Mouse (Mus musculus) limb, embryonic 10.5 days (tissue): ENCODE results near the gene Cdc42bpa. TPM values are rescaled to one million over a fixed set of nuclear protein-coding genes. Genes with fewer than 3 reads are reported as not detected.

Experiments used
- DNase-seq: peaks from one replicate; pipeline ENCODE4 v3.0.0-alpha.2; 2017; ENCODE audit warnings: low spot score
- H3K27ac ChIP-seq: fragments of 300-500 bp; sonication (generic); 2 replicates; pipeline ENCODE4 v1.5.1; 2016; ENCODE audit warnings: mild to moderate bottlenecking
- H3K27me3 ChIP-seq: fragments of 300-500 bp; sonication (generic); 2 replicates; pipeline ENCODE4 v1.6.1; 2016; ENCODE audit warnings: low read depth, mild to moderate bottlenecking; ENCODE audit not compliant: poor library complexity, severe bottlenecking
- H3K36me3 ChIP-seq: fragments of 300-500 bp; sonication (generic); 2 replicates; pipeline ENCODE4 v1.6.1; 2016; ENCODE audit warnings: mild to moderate bottlenecking, moderate library complexity
- H3K4me1 ChIP-seq: fragments of 300-500 bp; sonication (generic); 2 replicates; pipeline ENCODE4 v1.6.1; 2016
- H3K4me3 ChIP-seq: fragments of 300-500 bp; sonication (generic); 2 replicates; pipeline ENCODE4 v1.5.1; 2016; ENCODE audit warnings: mild to moderate bottlenecking, moderate library complexity
- H3K9me3 ChIP-seq: fragments of 300-500 bp; sonication (generic); replicated peaks from 2 replicates; pipeline ENCODE4 v1.6.1; 2016; ENCODE audit warnings: mild to moderate bottlenecking
- WGBS: fragments of 180-500 bp; shearing (Covaris S2); methylation state at CpG from one replicate; pipeline ENCODE4 v1.1.7; 2016; 5-methylcytosine and 5-hydroxymethylcytosine counted together
- polyA plus RNA-seq: library from polyadenylated mRNA; unstranded; fragments of >200 nt; fragmentation: Nextera tagmentation; extraction: Ambion mirVana; gene quantifications from 2 replicates; pipeline ENCODE4 v1.2.1, GENCODE M21; 2016

The Cdc42bpa gene
- polyA plus RNA-seq, 1 experiment from 2014 or later, result 14.3 TPM

DNA sequence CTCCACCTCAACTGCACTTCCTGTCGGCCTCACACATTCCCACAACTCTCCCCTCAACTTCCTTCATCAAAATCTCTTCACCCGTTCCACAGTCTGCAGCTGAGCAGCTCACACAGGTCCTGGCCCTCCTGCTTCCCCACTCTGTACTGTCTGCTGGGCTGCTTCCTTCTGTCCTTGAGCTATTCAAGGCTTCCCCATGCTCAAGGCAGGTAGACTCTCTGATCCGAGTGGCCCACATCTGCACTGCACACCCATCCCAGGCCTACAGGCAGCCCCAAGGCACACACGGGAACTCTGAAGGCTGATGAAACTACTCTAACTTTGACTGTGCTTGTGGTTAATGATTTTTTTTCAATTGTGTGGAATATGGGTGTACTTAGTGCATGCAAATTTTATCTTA, 232.6 kb downstream of the Cdc42bpa start:
- Histone ChIP-seq H3K9me3 (no peaks in the 10 kb centered on the region), H3K4me3 (no peak overlapping the region), H3K4me1 (peaks cover 13% of the 10 kb centered on the region), H3K27me3 (peaks cover 10% of the 10 kb centered on the region; the same call in 1 of the 2 replicates), H3K27ac (no peak overlapping the region), H3K36me3 (no peaks in the 10 kb centered on the region)
- no peak for DNase-seq
- WGBS, result 72% methylated on average over 4 of the region's 4 CpGs

DNA sequence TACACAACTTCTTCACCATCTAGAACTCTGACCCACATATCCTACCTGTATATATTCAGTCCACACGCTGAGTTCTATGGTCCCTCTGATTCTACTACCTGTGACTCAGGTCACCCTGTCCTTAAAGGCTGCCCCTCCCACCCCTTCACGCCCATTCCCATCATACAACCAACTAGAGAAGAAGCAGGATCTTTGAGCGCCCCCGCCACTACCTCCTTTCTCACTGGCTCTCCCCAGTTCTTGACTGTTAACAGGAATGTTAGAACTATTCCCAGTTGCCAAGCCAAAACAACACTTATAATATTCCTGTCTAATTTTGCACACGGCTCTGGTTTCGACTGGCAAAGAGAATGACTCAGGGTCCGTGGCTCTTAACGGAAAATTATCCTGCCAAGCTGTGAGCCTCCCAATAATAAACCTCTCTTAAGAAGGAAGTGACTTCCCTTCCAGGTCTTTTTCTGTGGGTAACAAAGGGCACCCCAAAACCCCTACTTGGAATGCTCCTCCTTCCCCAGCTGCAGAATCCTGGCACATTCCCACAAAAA, 233.2 kb downstream of the Cdc42bpa start:
- Histone ChIP-seq H3K4me3 (no peak overlapping the region), H3K4me1 (peaks cover 13% of the 10 kb centered on the region), H3K9me3 (no peaks in the 10 kb centered on the region), H3K27me3 (peaks cover 10% of the 10 kb centered on the region; the same call in 1 of the 2 replicates), H3K27ac (no peak overlapping the region), H3K36me3 (no peaks in the 10 kb centered on the region)
- DNase-seq, result no peak
- WGBS, result 85% methylated on average over 8 of the region's 8 CpGs

DNA sequence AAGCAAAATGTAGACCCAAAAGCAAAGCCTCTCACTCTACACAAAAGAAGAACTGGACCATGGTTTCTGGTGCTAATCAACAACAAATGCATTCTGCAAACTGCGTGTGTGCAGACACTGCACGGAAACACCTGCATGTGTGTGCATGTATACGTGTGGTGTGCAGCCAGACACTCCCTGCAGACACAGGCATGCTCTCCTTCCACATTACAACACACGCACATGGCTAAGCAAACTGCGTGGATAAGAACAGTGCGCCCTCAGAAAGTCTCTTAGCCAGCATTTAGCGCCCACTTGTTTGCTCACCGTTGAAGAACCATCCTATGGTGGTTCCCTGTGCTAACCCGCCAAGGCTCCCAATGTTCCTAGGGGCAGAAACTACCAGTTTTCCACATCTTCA, 233.8 kb downstream of the Cdc42bpa start:
- Histone ChIP-seq H3K4me3 (no peak overlapping the region), H3K36me3 (no peaks in the 10 kb centered on the region), H3K9me3 (no peaks in the 10 kb centered on the region), H3K27ac (no peak overlapping the region), H3K27me3 (peaks cover 10% of the 10 kb centered on the region; the same call in 1 of the 2 replicates), H3K4me1 (peaks cover 13% of the 10 kb centered on the region)
- WGBS, result 91% methylated on average over 9 of the region's 9 CpGs
- no peak for DNase-seq

DNA sequence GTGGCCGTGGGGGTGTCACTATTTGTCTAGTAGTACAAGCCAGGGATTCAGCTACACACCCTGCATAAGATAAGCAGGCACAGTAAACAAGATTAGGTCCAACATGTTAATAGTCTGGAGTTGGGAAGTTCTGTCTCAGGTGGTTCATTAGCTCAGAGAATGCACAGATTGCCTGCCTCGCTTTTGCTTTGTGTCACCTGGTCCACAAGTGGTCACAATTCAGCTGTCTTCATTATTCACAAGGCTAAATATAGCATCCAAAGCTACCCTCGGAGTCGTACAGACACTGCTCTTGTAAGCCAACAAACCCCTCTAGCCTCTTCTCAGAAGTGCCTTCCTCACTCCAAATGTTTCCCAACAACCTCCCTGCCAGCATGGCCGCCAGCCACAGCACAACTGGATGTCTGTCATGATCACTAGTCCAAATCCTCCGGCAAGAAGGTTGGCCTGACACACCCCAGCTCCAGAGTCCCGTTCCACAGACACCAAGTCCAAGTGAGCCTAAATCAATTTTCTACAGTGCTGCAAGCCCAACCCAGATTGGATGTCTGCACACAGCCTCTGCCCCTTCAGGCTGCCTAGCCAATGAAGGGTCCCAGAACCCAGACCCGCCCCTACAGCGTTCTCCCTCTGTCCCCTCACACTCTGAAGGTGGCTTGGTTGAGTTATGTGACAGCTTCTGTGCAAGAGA, 234.7 kb downstream of the Cdc42bpa start:
- peak; percentile 42 for DNase-seq
- Histone ChIP-seq H3K36me3 (no peaks in the 10 kb centered on the region), H3K9me3 (no peaks in the 10 kb centered on the region), H3K4me3 (peak overlapping the region; percentile 71), H3K27me3 (peaks cover 10% of the 10 kb centered on the region; the same call in 1 of the 2 replicates), H3K4me1 (peaks cover 13% of the 10 kb centered on the region), H3K27ac (no peak overlapping the region)
- 35% methylated on average over 9 of the region's 9 CpGs for WGBS

DNA sequence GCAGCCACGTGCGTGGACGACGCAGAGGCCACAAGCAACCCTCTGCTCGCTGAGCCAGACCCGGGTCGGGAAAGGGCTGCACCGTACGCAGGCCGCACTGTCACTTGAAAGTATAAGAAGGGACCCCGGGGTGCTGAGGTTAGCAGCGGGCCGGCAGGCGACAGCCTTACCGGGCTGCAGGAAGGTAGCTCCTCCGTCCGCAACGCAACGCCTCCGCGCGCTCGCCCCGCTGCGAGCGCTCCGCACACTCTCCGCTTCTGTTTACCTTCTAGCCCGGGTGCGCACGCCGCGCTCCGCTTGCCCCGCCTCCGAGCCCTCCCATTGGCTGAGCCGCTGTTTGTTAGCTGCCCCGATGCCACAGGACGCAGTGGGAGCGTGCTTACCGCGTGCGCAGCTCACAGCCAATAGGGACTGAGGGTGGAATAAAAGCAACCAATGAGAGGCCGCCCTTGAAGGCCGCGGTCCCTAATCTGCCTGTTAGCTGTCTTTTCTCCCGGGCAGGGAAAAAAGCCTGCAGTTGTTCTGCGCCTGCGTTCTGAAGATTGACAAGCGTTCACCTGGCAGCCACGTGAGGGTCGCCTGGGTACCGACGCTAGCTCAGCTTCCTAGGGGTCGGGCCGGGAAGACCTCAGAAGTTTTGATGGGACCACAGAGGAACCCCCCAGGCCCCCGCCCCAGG, 235.6 kb downstream of the Cdc42bpa start:
- H3K36me3 ChIP-seq, result no peaks in the 10 kb centered on the region
- DNase-seq, result peak; percentile 94
- H3K4me1 ChIP-seq, result peaks cover 13% of the 10 kb centered on the region
- H3K27me3 ChIP-seq, result peaks cover 10% of the 10 kb centered on the region; the same call in 1 of the 2 replicates
- H3K4me3 ChIP-seq, result peak overlapping the region; percentile 71
- 1% methylated on average over 57 of the region's 57 CpGs for WGBS
- no peaks in the 10 kb centered on the region for H3K9me3 ChIP-seq
- H3K27ac ChIP-seq, result peak overlapping the region; percentile 67

DNA sequence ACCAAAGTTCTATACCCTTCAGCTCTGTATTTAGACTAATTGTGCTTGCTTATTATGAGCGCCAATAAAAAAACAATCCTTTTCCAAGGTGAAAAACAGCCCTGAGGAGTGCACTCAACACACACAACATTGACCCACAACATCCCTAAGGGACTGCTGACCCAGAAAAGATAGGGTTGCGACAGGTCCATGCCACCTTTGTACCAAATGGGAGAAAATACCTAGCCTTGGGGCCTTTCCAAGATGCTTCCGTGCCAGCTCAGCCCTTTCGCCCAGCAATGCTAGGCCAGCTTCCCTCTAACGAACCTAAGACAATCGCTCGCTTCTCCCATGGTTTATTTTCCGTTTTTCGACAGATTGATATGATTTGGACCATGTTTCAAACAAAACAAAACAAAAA, 236.2 kb downstream of the Cdc42bpa start:
- Histone ChIP-seq H3K27ac (peak overlapping the region; percentile 67), H3K4me3 (peak overlapping the region; percentile 71; the same call in 1 of the 2 replicates), H3K36me3 (no peaks in the 10 kb centered on the region), H3K4me1 (peaks cover 13% of the 10 kb centered on the region), H3K27me3 (peaks cover 10% of the 10 kb centered on the region; the same call in 1 of the 2 replicates), H3K9me3 (no peaks in the 10 kb centered on the region)
- DNase-seq, result no peak
- 94% methylated on average over 9 of the region's 9 CpGs for WGBS

DNA sequence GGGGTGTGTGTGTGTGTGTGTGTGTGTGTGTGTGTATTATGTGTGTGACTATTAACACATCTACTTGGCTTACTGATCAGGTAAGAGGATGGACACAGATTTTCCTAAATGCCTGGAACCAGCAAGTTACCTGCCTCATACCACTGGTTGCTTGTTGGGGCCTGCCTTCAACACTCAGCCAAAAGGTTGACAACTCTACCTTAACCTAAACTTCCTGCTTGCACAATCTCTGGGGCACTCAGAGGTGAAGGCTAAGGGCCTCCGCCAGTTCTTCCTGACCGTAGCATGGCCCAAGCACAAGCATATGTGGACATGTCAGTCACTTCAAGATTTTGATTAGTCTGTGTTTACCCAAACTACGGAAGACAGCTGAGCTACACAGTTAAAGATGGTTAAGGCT, 237.7 kb downstream of the Cdc42bpa start:
- no peak for DNase-seq
- Histone ChIP-seq H3K9me3 (no peaks in the 10 kb centered on the region), H3K27ac (no peak overlapping the region), H3K4me3 (no peak overlapping the region), H3K27me3 (peaks cover 10% of the 10 kb centered on the region; the same call in 1 of the 2 replicates), H3K4me1 (peaks cover 13% of the 10 kb centered on the region), H3K36me3 (no peaks in the 10 kb centered on the region)
- 87% methylated on average over 3 of the region's 3 CpGs for WGBS

DNA sequence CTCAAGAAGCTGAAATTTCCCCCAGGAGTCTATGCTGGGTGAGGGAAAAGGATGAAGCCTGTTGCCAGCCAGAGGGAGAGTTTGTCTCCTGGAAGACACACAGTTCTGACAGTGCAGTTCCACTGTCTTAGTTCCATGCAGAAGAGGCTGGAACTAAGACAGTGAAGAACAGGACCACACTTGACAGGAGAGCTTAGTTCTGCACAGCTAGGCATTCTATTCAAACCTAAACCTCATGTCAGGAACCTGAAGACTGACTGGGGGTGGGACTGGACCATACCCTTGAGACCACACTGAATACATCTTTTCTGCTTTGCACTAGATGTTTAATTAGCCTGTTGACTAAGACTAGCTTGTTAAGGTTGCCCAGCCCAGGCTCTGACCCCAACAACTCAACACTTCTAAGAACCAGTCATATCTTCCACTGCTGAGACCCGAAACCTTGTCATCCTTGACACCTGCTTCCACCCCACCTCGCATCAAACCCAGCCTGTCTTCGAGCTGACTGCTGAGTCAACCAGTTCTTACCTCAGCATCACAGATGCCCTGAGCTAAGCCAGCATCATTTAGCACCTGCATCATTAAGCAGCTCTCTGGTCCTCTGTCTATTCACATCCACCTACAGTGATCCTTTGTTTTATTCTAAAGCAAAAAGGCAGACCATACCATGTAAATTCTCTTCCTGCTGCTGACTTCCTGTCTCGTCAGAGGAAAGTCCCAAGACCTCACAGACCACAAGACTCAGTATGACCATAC, 238.9 kb downstream of the Cdc42bpa start, which contains the start of gene Coq8a:
Gene Coq8a, minus strand, starts transcription at position 644 of the 756 bp plus-strand sequence.
- 78% methylated on average over 4 of the region's 4 CpGs for WGBS

DNA sequence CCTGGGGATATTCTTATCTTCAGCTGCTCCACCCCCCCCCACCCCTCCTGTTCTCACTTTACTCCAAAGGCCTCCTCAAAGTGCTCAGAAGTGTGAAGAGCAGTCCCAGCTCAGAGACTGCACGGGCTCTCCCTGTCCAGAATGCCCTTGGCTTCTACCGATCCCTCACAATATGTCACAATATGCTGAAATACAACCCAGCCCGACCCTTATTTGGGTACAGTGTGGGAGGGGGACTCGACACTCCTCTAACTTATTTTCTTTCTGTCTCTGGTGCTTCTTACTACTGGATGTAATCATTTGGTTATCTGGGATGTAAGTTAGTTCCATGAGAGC, 239.4 kb downstream of the Cdc42bpa start:
- peaks cover 13% of the 10 kb centered on the region for H3K4me1 ChIP-seq
- DNase-seq, result no peak
- WGBS, result 72% methylated on average over 4 of the region's 4 CpGs
- H3K9me3 ChIP-seq, result no peaks in the 10 kb centered on the region
- no peaks in the 10 kb centered on the region for H3K36me3 ChIP-seq
- H3K27me3 ChIP-seq, result no peaks in the 10 kb centered on the region
- no peak overlapping the region for H3K27ac ChIP-seq
- H3K4me3 ChIP-seq, result no peak overlapping the region

More for the DNA sequence above, 238.9 kb downstream of the Cdc42bpa start, which contains the start of gene Coq8a:
- DNase-seq, result no peak
- Histone ChIP-seq H3K36me3 (no peaks in the 10 kb centered on the region), H3K4me1 (peaks cover 13% of the 10 kb centered on the region), H3K4me3 (no peak within 1 kb of the TSS), H3K27me3 (peaks cover 4% of the 10 kb centered on the region; the same call in 1 of the 2 replicates), H3K9me3 (no peaks in the 10 kb centered on the region), H3K27ac (no peak within 1 kb of the TSS)

DNA sequence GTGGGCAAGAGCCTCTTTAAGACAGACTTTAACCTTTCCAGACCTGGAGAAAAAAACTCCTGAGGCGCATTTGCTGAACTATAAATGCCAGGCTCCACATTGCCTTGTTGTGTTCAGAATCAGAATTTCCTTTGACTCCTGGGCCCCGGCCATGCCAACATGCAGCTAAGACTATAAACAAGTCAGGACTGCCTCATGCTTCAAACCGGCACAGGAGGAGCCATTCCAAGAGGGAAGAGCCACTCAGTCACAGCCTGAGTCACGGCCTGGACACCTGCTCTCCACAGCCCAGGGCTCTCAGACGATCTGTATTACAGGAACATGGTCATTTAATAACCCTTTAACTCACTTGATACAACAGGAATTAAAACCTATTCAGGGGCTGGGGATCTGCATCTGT, 240.4 kb downstream of the Cdc42bpa start:
- Histone ChIP-seq H3K4me3 (no peak overlapping the region), H3K9me3 (no peaks in the 10 kb centered on the region), H3K36me3 (no peaks in the 10 kb centered on the region), H3K4me1 (peaks cover 5% of the 10 kb centered on the region), H3K27me3 (no peaks in the 10 kb centered on the region), H3K27ac (no peak overlapping the region)
- no peak for DNase-seq
- 73% methylated on average over 5 of the region's 5 CpGs for WGBS

DNA sequence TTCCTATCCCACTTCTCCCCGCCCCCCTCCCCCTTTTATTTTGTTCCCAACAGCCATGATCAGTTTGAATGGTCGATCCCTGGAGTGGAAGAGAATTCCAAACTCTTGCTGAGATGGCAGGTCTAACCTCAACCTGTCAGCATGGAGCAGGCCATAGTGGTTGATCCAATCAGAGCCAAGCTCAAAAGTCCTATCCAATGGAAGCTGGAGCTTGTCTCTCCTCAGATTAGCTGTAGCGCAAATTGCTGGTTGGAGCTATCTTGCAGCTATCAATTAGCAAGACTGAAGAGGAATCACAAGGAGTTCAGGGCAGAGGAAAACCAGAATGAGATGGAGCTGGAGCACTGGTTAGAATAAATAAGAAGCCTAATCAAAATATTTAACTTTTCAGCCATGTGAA, 248.1 kb downstream of the Cdc42bpa start:
- no peak for DNase-seq
- H3K27ac ChIP-seq, result no peak overlapping the region
- H3K4me1 ChIP-seq, result peaks cover 7% of the 10 kb centered on the region; the same call in 1 of the 2 replicates
- 85% methylated on average over 3 of the region's 3 CpGs for WGBS
- no peak overlapping the region for H3K4me3 ChIP-seq
- H3K36me3 ChIP-seq, result no peaks in the 10 kb centered on the region
- H3K27me3 ChIP-seq, result no peaks in the 10 kb centered on the region
- no peaks in the 10 kb centered on the region for H3K9me3 ChIP-seq

DNA sequence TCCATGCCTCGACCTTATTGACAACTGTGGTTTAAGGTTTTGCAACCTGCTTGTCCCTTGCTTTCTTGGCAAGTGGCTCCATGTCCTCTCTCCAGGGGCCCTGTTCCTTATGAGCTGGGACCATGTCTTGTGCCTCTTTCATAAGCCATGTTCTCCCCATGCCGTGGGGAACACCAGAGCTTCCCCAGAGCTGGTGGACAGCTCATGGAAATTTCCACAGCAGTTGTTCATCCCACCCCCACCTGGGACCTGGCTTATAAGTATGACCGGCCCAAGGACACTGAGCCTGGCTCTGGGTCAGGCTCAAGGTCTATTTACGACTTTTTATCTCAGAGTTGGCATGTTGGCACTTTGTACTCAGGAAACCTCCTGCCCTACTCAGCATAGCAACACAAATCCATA, 249.8 kb downstream of the Cdc42bpa start:
- 78% methylated on average over 4 of the region's 4 CpGs for WGBS
- DNase-seq, result no peak
- no peaks in the 10 kb centered on the region for H3K27me3 ChIP-seq
- H3K27ac ChIP-seq, result no peak overlapping the region
- H3K4me1 ChIP-seq, result peaks cover 7% of the 10 kb centered on the region; the same call in 1 of the 2 replicates
- no peak overlapping the region for H3K4me3 ChIP-seq
- H3K9me3 ChIP-seq, result no peaks in the 10 kb centered on the region
- H3K36me3 ChIP-seq, result no peaks in the 10 kb centered on the region
